Mouse (Mus musculus): ENCODE measurements around the gene Treml4. TPM values are rescaled to one million over a fixed set of nuclear protein-coding genes. Genes with fewer than 3 reads are reported as not detected.
"Not testable (repeated sequence)": the region's sequence is repeated elsewhere in the genome, so short reads cannot be mapped to it uniquely, and the experiment has no call there.

The Treml4 gene
- total RNA-seq, 2 experiments from 2014 or later: not detected

DNA sequence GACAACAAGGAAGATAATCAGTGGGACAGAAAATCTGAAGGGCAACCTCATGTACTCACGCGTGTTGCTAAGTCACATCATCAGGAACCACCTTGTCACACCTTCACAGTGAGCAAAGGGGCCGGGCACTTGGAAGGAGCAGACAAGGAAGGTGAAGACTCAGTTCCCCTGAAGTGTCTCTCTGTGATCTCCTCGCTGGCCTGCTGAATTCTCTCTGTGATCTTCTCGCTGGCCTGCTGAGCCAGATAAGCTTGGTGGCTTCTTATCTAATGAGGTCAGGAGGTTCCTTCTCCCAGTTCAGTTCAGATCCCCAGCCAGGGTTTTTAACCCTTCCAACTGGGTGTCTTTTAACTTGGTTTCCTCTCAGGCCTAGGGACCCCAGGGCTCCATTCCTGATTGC is 8.1 kb downstream of the Treml4 start:
- ATAC-seq (replicated peaks; ENCODE audit: low FRiP score, low TSS enrichment, poor library complexity, severe bottlenecking): peak; percentile 87

DNA sequence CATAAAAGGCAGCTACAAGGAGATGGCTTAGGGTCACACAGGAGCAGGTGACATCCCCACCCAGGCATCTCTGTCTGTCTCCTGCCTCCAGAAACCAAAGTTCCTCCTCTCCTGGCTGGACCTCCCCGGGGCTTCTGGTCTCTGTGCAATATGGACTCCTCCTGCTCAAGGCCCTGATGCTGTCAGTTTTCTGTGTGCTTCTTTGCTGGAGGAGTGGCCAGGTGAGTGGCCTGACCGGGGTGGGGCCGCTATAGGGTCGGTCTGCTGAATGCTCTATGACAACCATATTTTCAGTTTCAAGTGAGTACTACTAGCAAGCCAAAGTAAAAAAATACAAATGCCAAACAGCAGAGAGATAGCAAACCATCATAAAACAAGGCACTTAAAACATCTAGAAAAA is 8.5 kb downstream of the Treml4 start:
- 0 out of 2 replicates have a peak, but pooled peaks have one; percentile 1 for ATAC-seq (replicated peaks; ENCODE audit: low FRiP score, low TSS enrichment, poor library complexity, severe bottlenecking)

DNA sequence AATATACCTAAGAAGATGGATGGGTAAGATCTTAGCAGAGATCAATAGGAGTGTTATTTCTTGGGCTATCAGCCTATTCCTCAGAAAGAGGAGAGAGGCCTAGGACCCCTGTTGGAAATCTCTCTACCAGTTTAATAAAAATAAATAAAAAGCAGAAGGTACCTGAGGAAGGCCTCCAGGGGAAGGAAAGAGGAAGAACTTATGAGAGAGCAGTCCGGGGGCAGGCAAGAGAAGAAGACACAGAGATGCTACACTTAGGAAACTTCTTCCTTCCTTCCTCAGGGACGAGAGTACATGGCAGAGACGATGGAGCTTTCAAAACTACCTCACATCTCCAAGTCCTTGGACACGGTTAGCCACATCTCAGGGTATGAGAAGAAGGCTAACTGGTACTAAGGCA is 10.0 kb downstream of the Treml4 start:
- no peak for ATAC-seq (replicated peaks; ENCODE audit: low FRiP score, low TSS enrichment, poor library complexity, severe bottlenecking)

DNA sequence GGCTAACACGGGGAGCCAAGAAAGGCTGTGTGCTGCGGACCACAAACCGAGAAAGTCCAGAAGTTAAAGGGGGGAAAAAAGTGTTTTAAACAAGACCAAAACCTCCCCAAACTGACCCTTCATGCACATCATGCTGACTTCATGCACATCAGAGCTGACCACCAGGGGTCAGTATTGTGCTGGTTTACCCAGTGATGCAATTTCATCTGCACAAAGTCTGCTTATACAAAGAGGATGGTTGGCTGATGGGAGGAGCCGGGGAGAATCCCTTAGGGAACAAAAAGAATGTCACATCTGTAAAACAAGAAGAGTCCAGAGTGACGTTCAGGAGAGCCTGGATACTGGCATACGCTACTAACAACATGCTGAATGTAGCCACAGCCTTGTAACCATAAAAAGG is 10.8 kb downstream of the Treml4 start:
- ATAC-seq (replicated peaks; ENCODE audit: low FRiP score, low TSS enrichment, poor library complexity, severe bottlenecking): peak; percentile 58; the same call in 1 of the 2 replicates

DNA sequence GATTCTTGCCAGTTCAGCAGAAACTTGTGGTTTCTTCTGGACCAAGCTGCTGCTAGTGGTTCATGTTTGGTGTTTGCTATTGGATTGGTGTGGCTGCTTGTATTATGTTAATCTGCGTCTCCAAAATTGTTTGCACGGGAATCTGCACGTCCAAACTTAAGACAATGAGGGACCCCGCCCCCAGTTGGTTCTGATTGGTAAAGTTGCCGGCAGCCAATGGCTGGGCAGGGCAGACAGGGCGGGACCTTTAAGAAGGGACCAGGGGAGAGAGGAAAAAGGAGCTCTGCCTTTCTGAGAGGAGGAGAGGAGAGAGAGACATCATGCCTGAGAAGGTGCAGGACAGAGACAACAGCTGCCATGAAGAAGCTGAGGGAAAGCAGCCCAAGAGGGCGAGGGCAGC is 11.6 kb downstream of the Treml4 start:
- ATAC-seq (replicated peaks; ENCODE audit: low FRiP score, low TSS enrichment, poor library complexity, severe bottlenecking): no peak

DNA sequence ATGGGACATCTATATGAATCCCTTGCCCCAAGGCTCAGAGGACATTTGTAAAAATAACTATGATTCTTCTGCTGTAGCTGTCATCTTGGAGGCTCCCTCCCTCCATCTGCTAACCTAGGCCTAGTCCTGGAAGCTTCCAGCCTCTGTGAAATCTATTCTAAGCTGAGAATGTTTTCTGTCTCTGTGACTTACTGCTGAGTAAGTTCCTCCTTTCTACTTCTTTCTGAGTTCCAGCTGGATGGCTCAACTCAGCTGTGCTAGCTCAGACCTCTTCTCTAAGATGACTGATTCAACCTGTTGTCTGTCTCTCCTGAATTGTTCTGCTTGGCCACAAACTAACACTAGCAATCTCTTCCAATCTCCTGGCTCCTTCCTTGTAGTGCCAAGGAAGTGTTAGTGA is 14.3 kb downstream of the Treml4 start:
- ATAC-seq (replicated peaks; ENCODE audit: low FRiP score, low TSS enrichment, poor library complexity, severe bottlenecking): no peak

DNA sequence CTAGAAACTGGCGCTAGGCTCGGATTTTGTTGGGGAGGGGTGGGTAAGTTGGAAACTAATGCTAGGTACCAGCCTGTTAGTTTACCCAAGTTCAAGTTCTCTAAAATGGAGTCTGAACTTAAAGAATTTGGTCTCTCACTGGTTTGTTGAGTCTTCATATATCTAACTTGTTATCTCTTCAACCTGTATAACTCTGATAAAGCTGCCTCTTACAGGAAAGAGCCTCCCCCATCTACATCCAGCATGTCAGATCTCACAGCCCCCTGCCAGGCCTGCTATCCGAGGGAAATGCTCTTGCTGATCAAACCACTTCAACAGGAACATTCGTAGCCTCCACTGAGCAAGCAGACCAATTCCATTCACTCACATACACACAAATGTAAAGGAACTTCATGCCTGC is 14.9 kb downstream of the Treml4 start:
- ATAC-seq (replicated peaks; ENCODE audit: low FRiP score, low TSS enrichment, poor library complexity, severe bottlenecking): no peak

DNA sequence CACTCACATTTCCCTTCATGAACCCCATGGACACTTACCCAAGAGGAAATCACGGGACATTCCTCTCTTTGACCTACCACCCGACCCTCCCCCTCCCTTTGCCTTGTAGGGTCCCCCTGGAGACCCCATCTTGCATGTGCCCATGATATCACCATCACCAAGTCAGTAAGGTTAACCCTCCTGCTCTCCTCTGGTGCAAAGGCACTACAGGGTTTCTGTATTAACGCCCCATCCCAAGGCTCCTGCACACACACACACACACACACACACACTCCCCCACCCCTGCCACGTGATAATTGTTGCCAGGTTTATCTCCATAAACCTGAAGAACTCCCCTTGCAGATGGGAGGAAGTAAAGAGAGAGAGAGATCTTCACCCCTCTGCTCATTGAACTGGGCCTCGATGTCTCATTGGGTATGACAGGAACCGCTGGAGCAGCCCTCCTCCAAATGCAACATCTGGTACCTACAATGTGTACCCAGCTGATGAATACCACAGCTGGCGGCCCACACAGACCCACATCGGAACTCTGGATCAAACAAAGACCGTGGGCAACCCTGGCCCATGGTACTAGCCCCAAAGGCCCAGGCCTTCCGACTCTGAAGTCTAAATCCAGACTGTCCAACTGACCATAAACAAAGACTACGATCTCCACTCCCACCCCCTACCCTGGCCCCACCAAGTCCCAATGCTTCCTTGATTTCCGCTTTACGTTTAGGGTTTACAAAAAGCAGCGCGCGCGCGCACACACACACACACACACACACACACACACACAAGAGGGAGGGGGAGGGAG is 17.0 kb downstream of the Treml4 start:
- ATAC-seq (replicated peaks; ENCODE audit: low FRiP score, low TSS enrichment, poor library complexity, severe bottlenecking): peak; percentile 64

DNA sequence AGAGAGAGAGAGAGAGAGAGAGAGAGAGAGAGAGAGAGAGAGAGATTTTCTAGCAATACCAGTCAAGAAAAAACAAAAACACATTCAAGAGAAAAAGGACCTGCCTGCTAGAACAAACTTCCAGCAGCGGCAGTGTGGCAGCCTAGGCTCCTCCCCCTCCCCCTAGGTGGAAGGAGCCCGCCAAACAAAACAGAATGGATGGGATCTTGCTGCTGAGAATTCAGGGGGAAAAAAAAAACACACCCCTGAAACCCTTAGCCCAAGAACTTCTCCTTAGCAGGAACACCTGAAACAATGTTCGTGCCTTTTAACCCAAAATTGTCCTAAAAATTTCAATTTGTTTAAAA is 17.6 kb downstream of the Treml4 start:
- peak; percentile 84 for ATAC-seq (replicated peaks; ENCODE audit: low FRiP score, low TSS enrichment, poor library complexity, severe bottlenecking)

DNA sequence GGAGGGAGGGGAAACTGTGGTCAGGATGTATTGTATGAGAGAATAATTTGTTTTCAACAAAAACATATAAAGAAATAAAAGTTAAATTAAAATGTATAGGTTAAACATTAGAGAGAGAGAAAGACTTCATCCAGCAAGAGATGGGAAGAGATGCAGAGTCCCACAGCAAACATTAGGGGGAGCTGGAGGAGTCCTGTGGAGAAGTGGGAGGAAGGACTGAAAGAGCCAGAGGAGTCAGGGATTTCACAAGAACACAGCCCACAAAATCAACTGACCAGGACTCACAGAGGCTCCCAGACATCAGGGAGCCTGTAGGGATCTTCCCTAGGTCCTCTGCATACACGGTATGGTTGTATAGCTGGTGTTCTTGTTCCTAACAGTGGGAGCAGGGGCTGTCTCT is 22.7 kb downstream of the Treml4 start:
- peak; percentile 49; the same call in 1 of the 2 replicates for ATAC-seq (replicated peaks; ENCODE audit: low FRiP score, low TSS enrichment, poor library complexity, severe bottlenecking)

DNA sequence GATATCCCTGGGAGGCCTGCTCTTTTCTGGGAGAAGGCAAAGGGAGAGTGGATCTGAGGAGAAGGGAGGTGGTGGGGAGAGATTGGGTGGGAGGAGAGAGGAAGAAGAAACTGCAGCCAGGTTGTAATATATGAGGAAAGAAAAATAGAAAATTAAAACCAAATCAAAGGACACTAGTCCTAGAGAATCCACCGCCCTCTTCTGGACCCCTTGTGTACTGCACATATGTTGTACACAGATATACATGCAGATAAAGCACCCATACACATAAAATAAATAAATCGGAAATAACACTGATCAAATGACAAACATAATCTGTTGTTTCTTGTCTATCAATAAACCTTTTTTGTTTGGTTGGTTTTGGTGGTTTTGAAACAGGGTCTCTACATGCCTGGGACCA is 23.2 kb downstream of the Treml4 start:
- ATAC-seq (replicated peaks; ENCODE audit: low FRiP score, low TSS enrichment, poor library complexity, severe bottlenecking): no peak; the same call in 1 of the 2 replicates

DNA sequence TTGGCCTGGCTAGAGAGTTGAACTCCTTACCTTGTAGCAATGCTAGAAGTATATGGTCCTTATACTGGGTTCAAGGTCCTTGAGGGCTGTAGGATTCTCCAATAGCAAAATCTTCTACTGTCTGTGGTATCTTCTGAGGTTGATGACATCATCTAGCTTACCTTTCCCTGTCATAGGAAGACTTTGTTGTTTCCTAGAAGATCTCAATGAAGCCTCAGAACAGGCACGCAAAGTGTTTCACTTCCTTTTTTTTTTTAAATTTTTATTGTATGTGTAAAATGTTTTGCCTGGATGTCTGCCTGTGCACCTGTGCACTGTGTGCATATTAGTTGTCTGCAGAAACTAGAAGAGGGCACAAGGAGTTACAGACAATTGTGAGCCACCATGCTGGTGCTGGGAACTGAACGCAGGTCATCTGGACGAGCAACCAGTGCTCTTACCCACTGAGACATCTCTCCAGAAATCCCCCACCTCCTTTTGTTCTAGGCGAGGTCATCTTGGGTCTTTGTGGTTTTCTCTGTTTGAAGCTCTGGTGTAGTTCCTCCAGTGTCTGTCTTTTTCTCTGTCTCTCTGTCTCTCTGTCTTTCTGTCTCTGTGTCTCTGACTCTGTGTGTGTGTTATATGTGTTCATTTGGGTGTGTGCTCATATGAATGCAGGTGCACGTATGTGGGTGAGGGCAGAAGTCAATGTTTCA is 29.6 kb downstream of the Treml4 start:
- no peak for ATAC-seq (replicated peaks; ENCODE audit: low FRiP score, low TSS enrichment, poor library complexity, severe bottlenecking)

DNA sequence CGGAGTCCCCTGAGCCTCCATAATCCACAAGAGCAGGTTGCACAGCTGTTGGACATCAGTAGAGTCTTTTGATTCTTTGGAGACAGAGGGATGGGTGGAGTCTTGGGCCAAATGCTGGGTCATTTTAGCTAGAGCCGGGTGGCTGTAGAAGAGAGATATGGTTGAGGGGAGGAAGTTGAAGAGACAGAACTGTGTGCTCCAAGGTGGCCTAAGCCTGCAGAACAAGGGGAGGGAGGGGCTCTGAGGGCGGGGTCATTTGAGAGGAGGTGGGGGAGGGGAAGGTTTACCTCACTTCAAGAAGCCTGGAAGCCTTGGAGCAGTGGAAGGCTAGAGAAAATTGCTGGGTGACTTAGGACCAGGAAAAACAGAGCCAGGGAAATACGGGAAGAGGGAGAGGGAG is 35.1 kb downstream of the Treml4 start, which contains the start of gene Treml2:
Gene Treml2 (plus strand): TSS at position 296 of the 400 bp plus-strand sequence.
- peak; percentile 77 for ATAC-seq (replicated peaks; ENCODE audit: low FRiP score, low TSS enrichment, poor library complexity, severe bottlenecking)

DNA sequence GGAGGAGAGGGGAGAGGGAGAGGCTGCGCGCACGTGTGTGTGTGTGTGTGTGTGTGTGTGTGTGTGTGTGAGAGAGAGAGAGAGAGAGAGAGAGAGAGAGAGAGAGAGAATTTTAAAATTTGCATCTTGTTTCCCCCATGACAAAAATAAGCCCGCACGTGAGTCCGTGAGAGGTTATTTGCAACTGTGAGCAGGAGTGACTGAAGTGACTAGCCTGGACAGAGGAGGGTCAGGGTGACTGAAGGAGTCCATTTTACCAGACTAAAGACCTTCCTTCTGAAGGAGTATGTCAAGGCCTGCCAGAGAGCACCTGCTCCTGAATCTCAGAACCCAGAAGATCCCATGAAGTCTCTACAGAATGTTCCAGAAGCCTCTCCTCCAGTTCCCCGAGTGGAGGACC is 35.7 kb downstream of the Treml4 start:
- ATAC-seq (replicated peaks; ENCODE audit: low FRiP score, low TSS enrichment, poor library complexity, severe bottlenecking): no peak

DNA sequence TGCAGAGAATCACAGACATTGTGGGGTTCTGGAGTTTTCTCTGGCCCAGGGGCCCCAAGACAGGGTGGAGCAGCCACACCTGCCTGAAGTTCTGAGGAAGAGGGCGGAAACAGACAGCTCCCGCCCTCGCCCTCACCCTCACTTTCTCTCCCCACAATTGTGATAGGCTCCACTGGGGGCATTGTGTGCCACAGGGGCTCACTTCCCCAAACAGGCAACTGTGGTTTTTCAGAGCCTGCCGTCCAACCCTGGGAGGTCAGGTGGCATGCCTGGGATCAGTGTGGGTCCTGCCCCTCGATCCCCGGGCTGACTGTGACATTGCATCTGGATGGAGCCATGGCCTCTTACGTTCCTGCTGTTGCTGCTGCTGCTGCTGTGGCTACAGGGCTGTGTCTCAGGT is 36.1 kb downstream of the Treml4 start:
- ATAC-seq (replicated peaks; ENCODE audit: low FRiP score, low TSS enrichment, poor library complexity, severe bottlenecking): peak; percentile 48

DNA sequence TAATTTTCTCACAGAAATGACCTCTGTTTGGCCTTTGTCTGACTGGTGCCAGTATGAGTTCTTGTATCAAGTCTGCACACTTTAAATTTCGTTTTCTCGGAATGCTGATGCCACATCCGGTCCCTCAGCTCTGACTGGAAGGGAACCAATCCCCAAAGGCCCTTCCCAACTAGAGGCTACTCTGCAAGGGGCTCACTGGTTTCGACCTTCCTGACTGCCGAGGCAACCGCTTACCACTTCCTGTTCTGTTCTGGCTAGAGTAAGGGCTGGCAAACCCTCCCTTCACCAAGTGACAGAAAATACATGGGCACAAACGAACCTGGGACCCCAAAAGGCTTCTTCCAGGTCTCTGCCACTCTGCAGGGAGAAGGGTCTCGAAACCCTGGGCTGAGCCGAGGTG is 36.8 kb downstream of the Treml4 start:
- ATAC-seq (replicated peaks; ENCODE audit: low FRiP score, low TSS enrichment, poor library complexity, severe bottlenecking): no peak

DNA sequence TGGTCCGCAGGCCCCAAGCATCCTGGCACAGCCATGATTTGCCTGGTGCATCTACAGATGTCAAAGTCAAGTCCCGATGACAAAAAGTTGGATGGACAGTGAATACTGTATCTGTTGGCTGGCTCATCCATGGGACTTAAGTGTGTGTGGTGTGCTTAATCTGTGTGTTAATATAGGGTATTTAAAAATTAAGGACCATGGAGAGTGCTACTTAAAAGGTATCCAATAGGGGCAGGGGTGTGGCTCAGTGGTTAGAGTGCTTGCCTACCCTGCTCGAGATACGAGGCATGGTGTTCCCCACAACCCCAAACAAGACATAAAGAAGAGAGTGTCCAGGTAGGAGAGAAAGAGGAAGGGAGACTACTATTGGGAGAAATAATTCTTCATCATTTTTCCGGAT is 37.7 kb downstream of the Treml4 start:
- 0 out of 2 replicates have a peak, but pooled peaks have one; percentile 44 for ATAC-seq (replicated peaks; ENCODE audit: low FRiP score, low TSS enrichment, poor library complexity, severe bottlenecking)

DNA sequence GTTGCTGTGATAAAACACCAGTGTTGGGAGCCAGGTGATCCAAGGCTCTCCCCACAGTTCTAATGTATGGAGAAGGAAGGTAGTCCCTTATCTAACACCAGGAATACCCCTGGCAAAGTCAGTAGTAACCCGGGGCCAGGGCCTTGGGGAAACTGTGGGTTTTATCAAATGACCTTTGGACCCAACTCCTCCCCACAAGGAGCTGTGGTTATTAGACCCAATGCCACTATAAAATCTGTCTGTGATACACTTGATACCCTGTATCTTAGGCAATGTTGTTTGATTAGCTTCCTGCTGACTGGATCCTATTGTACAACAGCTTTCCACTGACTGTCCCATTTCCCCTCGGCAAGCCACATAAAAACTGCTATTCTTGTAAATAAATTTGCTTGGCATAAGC is 48.0 kb downstream of the Treml4 start:
- ATAC-seq (replicated peaks; ENCODE audit: low FRiP score, low TSS enrichment, poor library complexity, severe bottlenecking): no peak

DNA sequence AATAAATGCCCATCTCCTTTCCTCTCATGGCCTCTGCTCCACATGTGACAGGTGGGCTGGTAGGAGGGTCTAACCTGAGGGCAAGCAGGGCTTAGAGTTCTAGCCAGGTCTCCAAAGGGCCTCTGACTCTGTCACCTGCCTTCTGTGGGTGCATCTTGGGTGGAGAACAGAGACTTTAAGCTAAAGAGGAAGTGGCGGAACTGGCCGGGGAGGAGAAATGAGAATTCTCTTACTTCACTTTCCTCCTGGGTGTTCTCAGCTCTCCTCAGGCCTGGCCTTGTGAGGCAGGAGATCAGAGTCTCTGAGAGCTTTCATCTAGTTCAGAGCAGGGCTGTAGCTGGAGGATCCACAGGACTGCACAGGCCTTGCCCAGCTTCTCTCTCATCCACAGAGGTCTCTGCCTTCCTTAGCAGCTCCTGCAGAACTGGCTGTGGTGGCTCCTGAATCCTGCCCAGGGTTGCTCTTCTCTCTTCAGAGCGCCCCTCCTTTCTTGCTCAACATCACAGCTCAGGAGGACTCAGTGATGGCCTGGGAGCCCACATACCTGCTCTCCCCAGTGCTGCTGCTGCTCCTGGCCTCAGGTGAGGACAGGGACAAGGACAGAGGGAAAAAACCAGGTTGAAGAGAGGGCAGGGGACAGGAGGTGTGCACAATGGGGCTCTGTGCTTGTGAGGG is 51.9 kb downstream of the Treml4 start, which contains the start of gene B430306N03Rik:
Gene B430306N03Rik (plus strand): TSS at position 237 of the 675 bp plus-strand sequence.
- ATAC-seq (replicated peaks; ENCODE audit: low FRiP score, low TSS enrichment, poor library complexity, severe bottlenecking): not testable (repeated sequence)

DNA sequence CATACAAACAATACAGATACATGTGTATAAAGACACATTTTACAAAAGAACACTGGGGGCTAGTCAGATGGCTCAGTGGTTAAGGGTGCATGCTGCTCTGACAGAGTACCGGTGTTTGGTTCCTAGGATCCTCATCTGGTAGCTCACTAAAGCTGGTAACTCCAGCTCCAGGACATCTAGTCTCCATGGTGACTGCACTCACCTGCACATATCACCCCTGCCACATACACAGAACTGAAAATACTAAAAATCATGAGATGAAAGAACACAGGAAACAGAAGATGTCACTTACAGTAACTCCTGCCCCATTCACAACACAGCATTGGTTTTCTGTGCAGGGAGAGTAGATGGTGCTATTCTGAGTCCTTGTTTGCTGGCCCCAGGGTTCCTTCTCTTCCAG is 54.6 kb downstream of the Treml4 start:
- ATAC-seq (replicated peaks; ENCODE audit: low FRiP score, low TSS enrichment, poor library complexity, severe bottlenecking): no peak

Measured in megakaryocyte-erythroid progenitor cell, adult 5-6 weeks (primary cell).